Mouse (Mus musculus): ENCODE measurements around the gene Znrf4.

GRCm38 (mm10) chr17:56506417-56507065, 5.7 kb downstream of the Znrf4 start:
- TF ChIP-seq CTCF (IDR thresholded peaks at IDR 0.05; ENCODE audit: low read depth, low read length) (no peak), POLR2A (IDR thresholded peaks at IDR 0.05; ENCODE audit: extremely low read depth, insufficient read depth, low read length) (no peak)
